Mouse (Mus musculus) testis, adult 2 months (tissue): ENCODE data around the gene Glrb.

ENCODE experiments used
- CTCF ChIP-seq: fragments of 200-500 bp; IDR thresholded peaks from 2 replicates; pipeline ENCODE4 v1.5.1; 2012; ENCODE audit warnings: low read depth, mild to moderate bottlenecking, inconsistent platforms, low read length, moderate library complexity; ENCODE audit not compliant: control insufficient read depth, insufficient read depth, insufficient replicate concordance
- POLR2A ChIP-seq: fragments of 200-500 bp; IDR thresholded peaks from 2 replicates; pipeline ENCODE4 v1.6.1; 2012; ENCODE audit warnings: low read depth, mild to moderate bottlenecking, inconsistent platforms, low read length, moderate library complexity; ENCODE audit not compliant: control insufficient read depth

- TF ChIP-seq CTCF (no peak), POLR2A (no peak)
Observed at GRCm38 (mm10) chr3:80867328-80867727, 46.1 kb downstream of the Glrb start.
